Mouse (Mus musculus) retina, adult 2 months (tissue): ENCODE results near the gene Akap13.

ENCODE experiments used
- DNase-seq: peaks from one replicate; pipeline ENCODE4 v3.0.0-alpha.2; 2012; ENCODE audit warnings: low read depth, low spot score

The Akap13 gene

GRCm38 (mm10) chr7:75516716-75517619, 61.6 kb downstream of the Akap13 start:
- DNase-seq, result no peak

DNA sequence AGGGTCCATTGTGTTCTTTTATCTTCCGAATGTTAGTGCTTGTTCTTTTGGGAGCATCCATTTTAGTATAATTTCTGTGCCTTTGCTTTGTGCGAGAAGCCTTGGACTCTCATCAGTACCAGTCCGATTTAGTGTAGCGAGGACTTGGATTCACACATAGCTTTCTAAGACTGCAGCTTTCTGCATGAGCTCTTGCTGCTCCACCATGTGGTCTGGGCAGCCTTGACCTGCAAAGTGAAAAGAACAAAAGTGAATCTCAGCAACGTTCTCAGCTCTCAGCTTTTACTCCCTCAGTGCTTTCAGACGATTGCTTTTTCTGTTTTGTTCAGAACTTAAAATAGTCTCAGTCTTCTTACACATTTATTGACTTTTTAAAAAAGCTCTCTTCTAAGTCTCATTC, 65.2 kb downstream of the Akap13 start:
- no peak for DNase-seq

- no peak for DNase-seq
Observed at GRCm38 (mm10) chr7:75521199-75521598, 65.9 kb downstream of the Akap13 start.

DNA sequence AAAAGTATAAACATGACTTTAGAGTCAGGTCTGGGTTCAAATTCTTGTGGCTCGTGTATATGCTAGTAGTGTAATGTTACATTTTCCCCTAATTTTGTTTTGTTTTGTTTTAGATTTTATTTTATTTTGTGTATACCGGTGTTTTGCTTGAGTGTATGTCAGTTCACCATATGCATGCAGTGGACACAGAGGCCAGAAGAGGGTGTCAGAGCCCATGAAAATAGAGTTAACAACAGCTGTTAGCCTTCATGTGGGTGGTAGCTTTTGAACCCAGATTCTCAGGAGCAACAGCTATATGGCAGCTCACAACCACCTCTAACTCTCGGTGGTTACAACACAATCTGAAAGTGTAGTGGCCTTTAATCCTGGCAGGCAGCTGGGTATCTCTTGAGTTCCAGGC, 66.9 kb downstream of the Akap13 start:
- no peak for DNase-seq

DNA sequence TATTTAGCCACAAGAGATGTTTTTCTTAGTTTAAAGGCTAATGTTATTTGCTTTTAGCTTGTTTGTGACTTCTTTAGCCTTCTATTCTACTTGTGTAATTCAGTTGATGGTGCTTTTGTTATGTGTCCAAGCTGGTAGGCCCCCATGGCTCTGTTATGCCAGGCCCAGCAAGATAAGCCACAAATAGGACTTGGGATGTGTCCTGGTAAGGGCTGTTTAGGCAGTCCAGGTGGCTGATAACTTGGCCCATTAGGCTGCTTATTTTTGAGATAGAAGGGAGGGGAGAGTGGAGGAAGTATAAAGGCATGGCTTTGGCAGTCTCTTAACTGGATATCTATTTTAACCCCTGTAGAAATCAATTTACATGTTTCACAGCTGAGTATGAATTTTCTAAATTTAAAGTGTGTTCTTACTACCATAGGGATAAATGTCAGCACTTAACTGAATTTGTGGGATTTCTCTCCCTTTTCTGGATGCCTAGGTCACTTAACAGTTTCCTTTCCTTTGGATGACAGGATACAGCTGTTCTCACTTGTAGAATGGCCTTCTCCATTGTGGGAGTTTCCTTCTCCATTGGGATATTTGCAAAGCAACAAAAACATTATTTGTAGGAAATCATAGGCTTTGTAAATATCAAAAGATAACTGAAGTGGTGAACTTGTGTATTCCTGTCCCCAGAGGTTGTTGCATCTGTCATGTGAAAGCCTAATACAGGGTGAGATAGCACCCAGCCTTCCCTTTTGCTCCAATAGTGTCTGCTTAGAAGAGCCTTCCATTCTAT, 69.6 kb downstream of the Akap13 start:
- no peak for DNase-seq

DNA sequence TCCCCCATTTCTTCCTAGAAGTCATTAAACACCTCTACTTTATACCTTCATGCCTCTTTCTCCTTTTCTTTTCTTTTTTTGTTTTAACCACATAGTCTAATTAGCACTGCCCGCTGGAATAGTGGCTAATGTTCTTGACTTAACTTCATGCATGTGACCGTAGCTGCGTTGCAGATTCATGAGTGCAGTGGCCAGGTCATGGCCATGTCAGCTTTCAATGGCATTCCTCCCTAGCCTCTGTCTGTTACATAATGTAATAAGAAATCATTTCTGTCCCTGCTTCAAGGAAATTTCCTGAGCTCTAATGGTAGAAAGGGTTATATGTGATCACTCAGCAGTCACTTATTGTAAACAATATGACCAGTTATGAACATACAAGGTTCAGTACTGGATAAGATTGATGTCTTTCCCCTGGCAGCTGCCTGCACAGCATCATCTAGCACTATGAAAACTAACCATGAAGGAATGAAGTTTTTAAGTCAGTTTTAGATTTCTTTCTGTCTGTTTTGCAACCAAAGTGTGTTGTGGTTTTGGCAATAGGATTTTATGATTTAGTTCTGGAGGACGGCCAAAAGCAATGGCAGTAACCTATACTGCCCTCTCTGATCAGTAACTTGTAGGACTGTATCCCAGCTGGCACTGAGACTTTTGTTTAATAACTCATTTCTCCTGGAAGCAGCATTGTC, 70.5 kb downstream of the Akap13 start:
- DNase-seq, result no peak

DNA sequence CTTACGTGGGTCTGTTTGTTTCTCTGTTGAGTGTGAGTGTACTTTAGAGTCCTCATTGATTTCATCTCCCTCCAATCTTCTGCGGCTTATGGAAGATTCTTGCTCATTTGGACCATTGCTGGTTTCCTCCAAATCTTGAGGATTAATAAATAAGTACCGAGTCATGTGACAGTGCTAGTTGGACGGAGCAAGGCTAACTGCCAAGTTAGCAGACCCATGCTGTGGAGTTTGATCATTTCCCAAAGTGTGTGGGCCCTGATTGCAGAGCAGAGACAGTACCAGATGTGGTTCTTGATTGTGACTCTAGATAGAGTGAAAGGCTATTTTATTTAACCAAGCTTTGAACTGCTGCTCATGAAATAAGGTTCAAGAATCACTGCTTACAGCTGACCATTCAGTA, 73.4 kb downstream of the Akap13 start:
- no peak for DNase-seq

DNA sequence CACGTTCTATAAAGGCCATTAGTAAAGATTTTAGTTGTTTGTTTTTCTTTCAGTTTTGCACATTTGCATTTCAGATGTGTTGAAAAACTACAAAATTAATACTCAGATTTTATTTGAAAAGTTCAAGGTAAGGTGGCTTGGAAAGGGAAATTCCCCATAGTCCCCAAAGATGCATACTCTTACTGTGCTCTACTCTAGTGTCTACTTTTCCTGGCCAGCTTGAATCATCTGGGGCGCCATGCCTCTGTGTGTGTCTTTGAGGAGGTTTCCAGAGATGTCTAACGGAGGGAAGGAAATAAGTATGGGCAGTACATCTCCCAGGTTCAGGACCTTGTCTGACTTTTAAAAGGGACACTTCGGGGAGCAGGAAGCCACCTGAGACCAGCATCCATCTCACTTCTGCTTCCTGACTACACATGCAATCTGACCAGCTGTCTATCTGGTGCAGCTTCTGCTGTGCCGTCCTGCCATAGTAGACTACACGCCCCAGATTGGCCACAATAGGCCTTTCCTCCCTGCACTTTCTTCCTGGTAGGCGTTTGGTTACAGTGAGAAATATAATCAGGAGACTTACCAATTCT, 74.6 kb downstream of the Akap13 start:
- DNase-seq, result no peak

DNA sequence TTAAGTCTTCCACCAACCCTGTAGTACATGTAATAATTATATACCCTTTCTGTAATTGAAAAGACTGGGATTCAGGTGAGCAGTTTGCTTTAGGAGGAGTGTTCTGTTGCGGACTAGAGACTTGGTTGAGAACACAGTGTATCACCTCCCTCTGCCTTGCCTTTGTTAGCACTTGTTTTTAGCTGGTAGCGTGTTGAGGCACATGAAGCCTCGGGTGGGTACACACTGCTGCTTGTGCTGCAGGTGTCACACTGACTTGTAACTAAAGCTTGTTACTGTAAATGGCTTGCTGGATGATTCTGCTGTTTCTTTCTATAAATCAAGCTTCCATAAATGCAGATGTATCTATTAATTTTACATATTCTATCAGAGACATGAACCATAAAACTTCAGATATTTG, 75.3 kb downstream of the Akap13 start:
- no peak for DNase-seq

- DNase-seq, result no peak
Observed at GRCm38 (mm10) chr7:75533079-75533478, 77.7 kb downstream of the Akap13 start.

- no peak for DNase-seq
Observed at GRCm38 (mm10) chr7:75536298-75536697, 81.0 kb downstream of the Akap13 start.

GRCm38 (mm10) chr7:75537567-75537966, 82.2 kb downstream of the Akap13 start:
- no peak for DNase-seq

DNA sequence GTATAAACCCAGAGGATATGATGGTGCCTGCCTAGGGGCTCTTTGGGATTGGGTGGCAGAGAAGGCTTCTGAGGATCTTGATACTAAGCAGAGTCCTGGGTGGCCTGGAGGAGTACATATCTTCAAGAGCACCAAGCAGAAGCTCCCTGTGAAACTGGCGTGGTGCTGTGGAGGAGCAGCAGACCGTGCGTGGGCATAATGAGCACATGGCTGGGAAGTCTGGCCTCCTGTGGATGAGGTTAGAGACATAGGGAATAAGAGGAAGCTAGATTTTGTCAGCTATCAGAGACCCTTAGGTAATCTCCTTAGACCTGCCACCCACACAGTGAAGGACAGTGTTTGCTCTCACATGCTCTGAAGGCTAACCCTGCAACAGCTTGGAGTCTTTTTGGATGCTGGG, 83.2 kb downstream of the Akap13 start:
- no peak for DNase-seq

DNA sequence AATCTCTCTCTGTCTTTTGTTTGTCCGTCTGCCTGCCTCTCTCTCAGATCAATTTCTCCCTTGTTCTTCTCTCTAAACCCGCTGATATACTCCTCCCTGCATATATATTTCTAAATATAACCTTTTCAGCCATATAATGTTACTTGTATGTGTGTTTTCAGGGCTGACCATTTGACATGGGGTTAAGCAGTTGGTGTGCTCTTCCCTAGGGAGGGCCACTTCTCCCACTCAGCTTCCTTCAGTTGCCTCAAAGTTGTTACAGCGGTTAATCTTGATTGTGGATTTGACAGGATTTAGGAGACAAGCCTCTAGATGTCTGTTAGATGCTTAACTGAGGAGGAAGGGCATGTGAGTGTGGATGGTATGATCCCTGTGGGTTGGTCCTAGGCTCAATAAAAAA, 83.8 kb downstream of the Akap13 start:
- DNase-seq, result no peak

- no peak for DNase-seq
Observed at GRCm38 (mm10) chr7:75549856-75550255, 94.5 kb downstream of the Akap13 start.

DNA sequence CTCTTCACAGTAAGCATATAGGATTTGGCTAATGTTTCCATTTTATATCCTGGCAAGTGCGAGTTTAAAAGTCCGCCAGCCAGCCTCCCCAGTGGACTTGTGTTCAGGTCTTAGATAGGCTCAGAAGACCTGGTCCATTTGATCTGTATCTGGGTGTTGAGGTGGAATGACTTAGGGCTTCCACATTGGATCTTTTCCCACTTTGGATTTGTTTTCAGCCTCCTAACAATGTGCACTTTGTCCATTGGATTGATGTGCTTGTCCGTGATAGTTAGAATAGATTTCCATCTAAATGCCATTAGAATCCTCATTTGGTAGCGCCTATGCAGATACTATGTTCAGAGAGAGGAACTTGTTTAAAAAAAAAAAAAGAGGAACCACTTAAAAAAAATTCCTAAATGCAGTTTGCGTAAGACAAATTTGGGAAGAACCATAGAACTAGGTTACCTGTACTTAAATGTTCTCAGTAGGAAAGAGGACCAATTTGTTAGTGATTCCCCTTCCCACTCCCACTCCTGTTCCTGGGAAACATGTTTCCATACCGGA, 95.5 kb downstream of the Akap13 start:
- no peak for DNase-seq

DNA sequence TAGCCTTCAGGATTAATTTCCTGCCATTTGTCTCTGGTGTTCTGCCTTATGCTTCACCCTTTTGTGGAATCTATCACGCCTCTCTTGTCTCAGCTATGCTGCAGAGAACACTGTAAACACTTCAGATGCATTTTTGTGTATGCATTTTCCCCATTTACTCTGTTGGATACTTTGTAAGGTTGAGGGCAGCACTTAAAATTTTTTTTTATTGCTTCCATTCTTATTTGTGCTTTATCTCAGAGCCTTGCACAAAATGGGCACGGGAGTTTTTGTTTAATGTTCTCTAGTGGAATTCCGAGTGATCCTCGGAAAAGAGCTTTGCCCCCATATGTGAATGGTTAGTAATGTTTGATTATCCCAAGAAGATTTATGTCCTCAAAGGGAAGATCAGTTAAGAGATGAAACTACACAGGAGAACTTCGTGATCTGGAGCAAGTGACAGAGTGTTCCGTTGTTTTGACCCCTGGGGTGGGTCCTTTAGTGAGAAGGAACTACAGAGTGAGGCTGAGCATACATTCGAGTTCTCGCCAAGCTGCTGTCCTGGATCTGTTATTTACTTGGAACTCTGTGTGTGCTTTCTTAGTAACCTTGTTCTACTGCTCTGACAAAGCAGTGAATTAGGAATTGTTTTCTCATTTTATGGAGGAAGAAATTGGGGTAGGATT, 97.8 kb downstream of the Akap13 start:
- DNase-seq, result no peak

DNA sequence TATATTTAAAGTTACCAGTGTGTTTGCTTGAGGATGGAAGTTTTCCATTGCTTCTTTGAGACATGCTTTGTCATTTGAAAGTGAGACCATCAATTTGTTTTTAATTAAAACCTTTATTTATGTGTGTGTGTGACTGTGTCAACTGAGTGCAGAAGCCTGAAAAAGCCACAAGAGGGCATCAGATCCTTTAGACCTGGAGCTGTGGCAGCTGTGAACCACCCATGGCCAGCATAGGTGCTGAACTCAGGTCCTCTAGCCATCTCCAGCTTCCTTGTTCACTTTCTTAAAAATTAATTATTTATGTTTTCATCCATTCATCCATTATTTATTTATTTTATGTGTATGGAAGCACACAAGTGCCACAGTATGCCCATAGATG, 98.3 kb downstream of the Akap13 start:
- no peak for DNase-seq

- no peak for DNase-seq
Observed at GRCm38 (mm10) chr7:75554065-75554464, 98.7 kb downstream of the Akap13 start.

- peak; percentile 8 for DNase-seq
Observed at GRCm38 (mm10) chr7:75555940-75556339, 100.6 kb downstream of the Akap13 start.

GRCm38 (mm10) chr7:75558225-75558624, 102.9 kb downstream of the Akap13 start:
- DNase-seq, result no peak
